Mouse (Mus musculus): Measurements from ENCODE around the gene Hsbp1. TPM values are rescaled to one million over a fixed set of nuclear protein-coding genes. Genes with fewer than 3 reads are reported as not detected.

The Hsbp1 gene
- polyA plus RNA-seq, 1 experiment, result 140 TPM

DNA sequence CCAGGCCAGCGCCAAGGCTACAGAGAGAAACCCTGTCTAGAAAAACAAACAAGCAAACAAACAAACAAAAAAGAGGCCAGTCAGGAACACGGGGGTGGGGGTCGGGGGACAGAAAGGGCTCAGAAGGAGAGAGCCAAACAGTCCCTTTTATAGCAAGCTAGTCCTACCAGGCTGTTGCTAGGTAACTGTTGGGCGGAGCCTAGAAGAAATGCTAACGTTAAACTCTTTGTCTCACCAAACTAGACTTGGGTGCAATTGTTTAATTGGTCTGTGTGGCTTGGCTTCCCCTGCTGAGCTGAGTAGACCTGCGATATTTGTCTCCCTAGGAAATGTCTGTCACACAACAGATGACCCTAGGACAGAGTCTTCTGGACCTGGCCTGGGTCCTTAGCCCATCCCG is 34.2 kb downstream of the Hsbp1 start:
- peaks cover 2% of the 10 kb centered on the region for H3K4me1 ChIP-seq (ENCODE audit: control insufficient read depth, insufficient read depth, low read length)
- H3K27me3 ChIP-seq (ENCODE audit: control insufficient read depth, insufficient read depth, low read length, poor library complexity, severe bottlenecking), result no peaks in the 10 kb centered on the region
- H3K9me3 ChIP-seq (replicated peaks; ENCODE audit: control insufficient read depth, insufficient read depth, low read length, poor library complexity, severe bottlenecking), result no peaks in the 10 kb centered on the region; the same call in 1 of the 2 replicates
- H3K36me3 ChIP-seq (ENCODE audit: control insufficient read depth, insufficient read depth, low read length, poor library complexity, severe bottlenecking), result no peaks in the 10 kb centered on the region
- no peak overlapping the region for H3K9ac ChIP-seq (ENCODE audit: low read depth, poor library complexity, severe bottlenecking)
- no peak overlapping the region for H3K27ac ChIP-seq (ENCODE audit: insufficient read depth, low read length)
- TF ChIP-seq EP300 (IDR thresholded peaks at IDR 0.05; ENCODE audit: insufficient read depth, low read depth, low read length) (no peak), POLR2A (IDR thresholded peaks at IDR 0.05; ENCODE audit: insufficient read depth, low read length) (no peak), CTCF (IDR thresholded peaks at IDR 0.05; ENCODE audit: low read depth, low read length) (no peak)
- no peak overlapping the region for H3K4me3 ChIP-seq (ENCODE audit: low read depth, low read length)

DNA sequence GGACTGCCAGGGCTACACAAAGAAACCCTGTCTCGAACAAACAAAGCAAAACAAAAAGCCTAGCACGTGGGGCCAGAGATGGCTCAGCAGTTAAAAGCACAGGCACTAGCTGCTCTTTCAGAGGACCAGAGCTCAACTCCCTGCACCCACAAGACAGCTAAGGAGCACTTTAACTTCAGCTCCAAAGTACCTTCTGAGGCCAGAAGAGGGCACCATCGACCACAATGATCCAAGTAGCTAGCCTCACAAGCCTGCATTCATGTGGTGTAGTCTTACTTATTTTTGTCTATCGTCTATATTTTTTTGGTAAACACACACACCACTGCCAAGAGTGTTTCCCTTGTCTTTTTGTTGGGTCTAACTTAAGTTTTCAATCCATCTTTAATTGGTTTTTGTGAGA is 36.3 kb downstream of the Hsbp1 start:
- no peak for TF ChIP-seq EP300 (IDR thresholded peaks at IDR 0.05; ENCODE audit: insufficient read depth, low read depth, low read length)
- TF ChIP-seq CTCF (IDR thresholded peaks at IDR 0.05; ENCODE audit: low read depth, low read length), result peak; percentile 43
- no peak overlapping the region for H3K27ac ChIP-seq (ENCODE audit: insufficient read depth, low read length)
- no peak overlapping the region for H3K4me3 ChIP-seq (ENCODE audit: low read depth, low read length)
- H3K9me3 ChIP-seq (replicated peaks; ENCODE audit: control insufficient read depth, insufficient read depth, low read length, poor library complexity, severe bottlenecking), result no peaks in the 10 kb centered on the region; the same call in 1 of the 2 replicates
- H3K27me3 ChIP-seq (ENCODE audit: control insufficient read depth, insufficient read depth, low read length, poor library complexity, severe bottlenecking), result no peaks in the 10 kb centered on the region
- H3K9ac ChIP-seq (ENCODE audit: low read depth, poor library complexity, severe bottlenecking), result no peak overlapping the region
- no peaks in the 10 kb centered on the region for H3K36me3 ChIP-seq (ENCODE audit: control insufficient read depth, insufficient read depth, low read length, poor library complexity, severe bottlenecking)
- peaks cover 2% of the 10 kb centered on the region for H3K4me1 ChIP-seq (ENCODE audit: control insufficient read depth, insufficient read depth, low read length)

DNA sequence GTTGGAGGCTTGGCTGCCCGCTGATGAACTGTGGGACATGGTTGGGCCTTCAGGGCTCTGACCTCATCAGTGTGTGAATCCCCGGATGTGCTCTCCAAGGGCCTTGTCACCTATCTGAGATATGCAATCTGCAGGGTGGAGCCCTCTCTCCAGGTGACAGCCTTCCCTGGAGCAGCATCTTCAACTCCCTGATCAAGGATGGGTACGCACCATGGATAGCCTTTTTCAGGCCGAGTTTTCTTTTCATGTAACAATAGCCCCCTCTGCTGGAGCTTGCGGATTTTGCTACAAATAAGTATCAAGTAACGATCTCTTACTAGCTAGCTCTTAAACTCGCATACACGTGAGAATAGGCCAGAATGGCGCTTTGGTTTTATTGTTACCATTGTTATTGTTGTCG is 40.2 kb downstream of the Hsbp1 start:
- Histone ChIP-seq H3K36me3 (ENCODE audit: control insufficient read depth, insufficient read depth, low read length, poor library complexity, severe bottlenecking) (no peaks in the 10 kb centered on the region), H3K27me3 (ENCODE audit: control insufficient read depth, insufficient read depth, low read length, poor library complexity, severe bottlenecking) (no peaks in the 10 kb centered on the region), H3K4me3 (ENCODE audit: low read depth, low read length) (no peak overlapping the region), H3K4me1 (ENCODE audit: control insufficient read depth, insufficient read depth, low read length) (no peaks in the 10 kb centered on the region), H3K9ac (ENCODE audit: low read depth, poor library complexity, severe bottlenecking) (no peak overlapping the region), H3K27ac (ENCODE audit: insufficient read depth, low read length) (no peak overlapping the region), H3K9me3 (replicated peaks; ENCODE audit: control insufficient read depth, insufficient read depth, low read length, poor library complexity, severe bottlenecking) (no peaks in the 10 kb centered on the region)
- no peak for TF ChIP-seq POLR2A (IDR thresholded peaks at IDR 0.05; ENCODE audit: insufficient read depth, low read length)
- no peak for TF ChIP-seq EP300 (IDR thresholded peaks at IDR 0.05; ENCODE audit: insufficient read depth, low read depth, low read length)
- peak; percentile 5 for TF ChIP-seq CTCF (IDR thresholded peaks at IDR 0.05; ENCODE audit: low read depth, low read length)

DNA sequence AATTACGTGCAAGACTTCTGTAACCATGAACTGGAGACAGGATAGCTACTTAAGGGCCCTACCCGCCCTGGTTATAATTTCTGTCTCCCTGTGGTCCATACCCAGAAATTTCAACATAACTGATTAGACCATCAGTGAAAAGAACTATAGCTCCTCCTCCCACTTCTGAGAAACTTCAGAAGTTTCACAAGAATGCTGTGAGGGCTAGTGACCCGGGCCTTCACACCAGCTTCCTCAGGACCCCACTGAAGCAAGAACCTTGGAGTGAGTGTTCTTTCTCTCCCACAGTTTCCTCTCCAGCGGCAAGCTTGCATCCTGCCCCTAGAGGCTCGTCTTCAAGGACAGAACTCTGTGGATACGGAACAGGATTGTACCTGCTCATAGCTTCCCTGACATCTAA is 41.6 kb downstream of the Hsbp1 start:
- Histone ChIP-seq H3K4me3 (ENCODE audit: low read depth, low read length) (no peak overlapping the region), H3K9me3 (replicated peaks; ENCODE audit: control insufficient read depth, insufficient read depth, low read length, poor library complexity, severe bottlenecking) (no peaks in the 10 kb centered on the region), H3K27ac (ENCODE audit: insufficient read depth, low read length) (no peak overlapping the region), H3K27me3 (ENCODE audit: control insufficient read depth, insufficient read depth, low read length, poor library complexity, severe bottlenecking) (0 out of 2 replicates have a peak, but pooled peaks cover 2% of the 10 kb centered on the region), H3K9ac (ENCODE audit: low read depth, poor library complexity, severe bottlenecking) (no peak overlapping the region), H3K36me3 (ENCODE audit: control insufficient read depth, insufficient read depth, low read length, poor library complexity, severe bottlenecking) (no peaks in the 10 kb centered on the region), H3K4me1 (ENCODE audit: control insufficient read depth, insufficient read depth, low read length) (no peaks in the 10 kb centered on the region)
- TF ChIP-seq CTCF (IDR thresholded peaks at IDR 0.05; ENCODE audit: low read depth, low read length), result no peak
- TF ChIP-seq EP300 (IDR thresholded peaks at IDR 0.05; ENCODE audit: insufficient read depth, low read depth, low read length), result no peak
- no peak for TF ChIP-seq POLR2A (IDR thresholded peaks at IDR 0.05; ENCODE audit: insufficient read depth, low read length)

DNA sequence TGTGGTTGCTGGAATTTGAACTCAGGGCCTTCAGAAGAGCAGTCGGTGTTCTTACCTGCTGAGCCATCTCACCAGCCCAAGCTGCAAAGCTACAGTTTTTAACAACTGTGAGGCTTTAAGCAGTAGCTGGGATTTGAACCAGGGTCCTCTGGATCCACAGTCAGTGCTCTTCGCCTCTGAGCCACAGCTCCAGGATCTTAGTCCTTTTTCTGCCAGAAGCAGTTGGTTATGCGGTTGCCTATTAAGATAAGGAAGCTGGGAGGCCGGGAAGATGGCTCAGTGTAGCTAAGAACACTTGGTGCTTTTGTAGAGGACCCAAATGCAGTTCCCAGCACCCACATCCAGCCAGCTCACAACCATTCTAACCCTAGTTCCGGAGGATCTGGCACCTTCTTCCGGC is 42.7 kb downstream of the Hsbp1 start:
- TF ChIP-seq EP300 (IDR thresholded peaks at IDR 0.05; ENCODE audit: insufficient read depth, low read depth, low read length) (no peak), CTCF (IDR thresholded peaks at IDR 0.05; ENCODE audit: low read depth, low read length) (no peak), POLR2A (IDR thresholded peaks at IDR 0.05; ENCODE audit: insufficient read depth, low read length) (no peak)
- Histone ChIP-seq H3K4me3 (ENCODE audit: low read depth, low read length) (no peak overlapping the region), H3K27me3 (ENCODE audit: control insufficient read depth, insufficient read depth, low read length, poor library complexity, severe bottlenecking) (0 out of 2 replicates have a peak, but pooled peaks cover 2% of the 10 kb centered on the region), H3K9ac (ENCODE audit: low read depth, poor library complexity, severe bottlenecking) (no peak overlapping the region), H3K9me3 (replicated peaks; ENCODE audit: control insufficient read depth, insufficient read depth, low read length, poor library complexity, severe bottlenecking) (no peaks in the 10 kb centered on the region), H3K36me3 (ENCODE audit: control insufficient read depth, insufficient read depth, low read length, poor library complexity, severe bottlenecking) (no peaks in the 10 kb centered on the region), H3K4me1 (ENCODE audit: control insufficient read depth, insufficient read depth, low read length) (no peaks in the 10 kb centered on the region), H3K27ac (ENCODE audit: insufficient read depth, low read length) (no peak overlapping the region)

DNA sequence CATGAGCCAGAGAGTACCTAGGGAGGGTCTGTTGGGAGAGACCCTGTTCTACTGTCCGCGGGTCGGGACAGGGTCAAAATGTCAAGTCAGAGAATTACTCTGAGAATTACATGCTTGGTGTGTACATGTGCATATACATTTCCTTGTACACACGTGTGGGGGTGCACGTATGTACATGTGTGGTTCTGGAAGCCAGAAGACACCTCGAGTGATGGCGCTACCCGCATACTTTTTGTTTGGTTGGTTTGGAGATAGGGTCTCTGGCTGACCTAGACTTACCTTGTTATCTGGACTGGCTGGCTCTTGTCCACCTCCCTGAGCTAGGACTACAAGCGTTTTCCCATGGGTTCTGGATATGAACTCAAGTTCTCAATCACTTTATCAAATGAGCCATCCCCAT is 49.8 kb downstream of the Hsbp1 start:
- H3K4me1 ChIP-seq (ENCODE audit: control insufficient read depth, insufficient read depth, low read length), result no peaks in the 10 kb centered on the region
- H3K9me3 ChIP-seq (replicated peaks; ENCODE audit: control insufficient read depth, insufficient read depth, low read length, poor library complexity, severe bottlenecking), result no peaks in the 10 kb centered on the region
- peak overlapping the region; percentile 82; the same call in 1 of the 2 replicates for H3K9ac ChIP-seq (ENCODE audit: low read depth, poor library complexity, severe bottlenecking)
- no peaks in the 10 kb centered on the region for H3K36me3 ChIP-seq (ENCODE audit: control insufficient read depth, insufficient read depth, low read length, poor library complexity, severe bottlenecking)
- TF ChIP-seq CTCF (IDR thresholded peaks at IDR 0.05; ENCODE audit: low read depth, low read length) (no peak), EP300 (IDR thresholded peaks at IDR 0.05; ENCODE audit: insufficient read depth, low read depth, low read length) (no peak), POLR2A (IDR thresholded peaks at IDR 0.05; ENCODE audit: insufficient read depth, low read length) (no peak)
- H3K27me3 ChIP-seq (ENCODE audit: control insufficient read depth, insufficient read depth, low read length, poor library complexity, severe bottlenecking), result 0 out of 2 replicates have a peak, but pooled peaks cover 2% of the 10 kb centered on the region
- peak overlapping the region; percentile 62 for H3K4me3 ChIP-seq (ENCODE audit: low read depth, low read length)
- no peak overlapping the region for H3K27ac ChIP-seq (ENCODE audit: insufficient read depth, low read length)
